Mouse (Mus musculus): ENCODE measurements around the gene Clec18a. TPM values are rescaled to one million over a fixed set of nuclear protein-coding genes. Genes with fewer than 3 reads are reported as not detected.
"Not testable (repeated sequence)": the region's sequence is repeated elsewhere in the genome, so short reads cannot be mapped to it uniquely, and the experiment has no call there.

Clec18a gene
- 0.97 and 1.4 TPM in 2 replicates for polyA plus RNA-seq (2015; fragmentation: Nextera tagmentation; extraction: Ambion mirVana)

DNA sequence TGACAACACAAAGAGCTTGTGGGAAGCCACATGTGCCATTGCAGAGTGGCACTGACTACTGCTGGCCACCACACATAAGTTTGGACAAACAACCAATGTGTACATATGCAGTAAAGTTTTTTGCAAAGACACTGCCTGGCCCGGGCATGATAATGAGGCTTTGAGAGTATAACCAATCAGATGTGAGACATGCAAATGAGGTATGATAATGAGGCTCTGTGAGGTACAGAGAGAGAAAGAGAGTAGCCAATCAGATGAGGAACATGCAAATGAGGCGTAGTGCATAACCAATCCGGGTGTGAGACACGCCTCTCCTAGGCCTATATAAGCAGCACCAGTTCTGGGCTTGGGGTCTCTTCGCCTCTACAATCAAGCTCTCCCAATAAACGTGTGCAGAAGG, at the start of gene Clec18a:
Gene Clec18a (minus strand): TSS at position 101 of the 400 bp plus-strand sequence.
- not testable (repeated sequence) for H3K9ac ChIP-seq; H3K4me3 ChIP-seq; H3K27ac ChIP-seq; H3K4me2 ChIP-seq; H3K36me3 ChIP-seq; H3K27me3 ChIP-seq; ATAC-seq (ENCODE audit: low FRiP score); H3K9me3 ChIP-seq
- H3K4me1 ChIP-seq (replicated peaks) = peaks cover 20% of the 10 kb centered on the region
- WGBS = 91% methylated on average over 6 of the region's 6 CpGs

- H3K4me2 ChIP-seq = no peak overlapping the region
- H3K27me3 ChIP-seq = no peaks in the 10 kb centered on the region
- H3K27ac ChIP-seq = no peak overlapping the region
- H3K4me1 ChIP-seq (replicated peaks) = no peaks in the 10 kb centered on the region
- H3K9ac ChIP-seq = no peak overlapping the region
- H3K9me3 ChIP-seq = no peaks in the 10 kb centered on the region
- no peak for ATAC-seq (ENCODE audit: low FRiP score)
- H3K36me3 ChIP-seq = peaks cover 90% of the 10 kb centered on the region
- no peak overlapping the region for H3K4me3 ChIP-seq
- 94% methylated on average over 2 of the region's 2 CpGs for WGBS
Observed at GRCm38 (mm10) chr8:111130756-111131155, 38.5 kb upstream of the Clec18a start.

DNA sequence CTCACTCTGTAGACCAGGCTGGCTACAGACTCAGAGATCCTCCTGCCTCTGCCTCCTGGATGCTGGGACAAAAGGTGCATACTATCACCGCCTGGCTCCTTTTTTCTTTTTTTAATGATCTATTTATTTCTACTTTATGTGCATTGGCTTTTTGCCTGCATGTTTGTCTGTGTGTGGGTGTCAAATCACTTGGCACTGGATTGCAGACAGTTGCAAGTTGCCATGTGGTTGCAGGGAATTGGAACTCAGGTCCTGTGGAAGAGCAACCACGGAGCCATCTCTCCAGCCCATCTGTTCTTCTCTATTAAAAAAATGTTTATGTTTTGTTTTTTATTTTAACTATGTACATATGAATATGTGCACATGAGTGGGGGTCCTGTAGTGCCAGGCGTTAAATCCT, 27.3 kb upstream of the Clec18a start:
- H3K27me3 ChIP-seq = no peaks in the 10 kb centered on the region
- no peak overlapping the region for H3K4me3 ChIP-seq
- 94% methylated on average over 3 of the region's 3 CpGs for WGBS
- no peak overlapping the region for H3K4me2 ChIP-seq
- H3K27ac ChIP-seq = no peak overlapping the region
- H3K9ac ChIP-seq = no peak overlapping the region
- peaks cover 96% of the 10 kb centered on the region for H3K36me3 ChIP-seq
- H3K4me1 ChIP-seq (replicated peaks) = no peaks in the 10 kb centered on the region
- H3K9me3 ChIP-seq = no peaks in the 10 kb centered on the region
- ATAC-seq (ENCODE audit: low FRiP score) = no peak

DNA sequence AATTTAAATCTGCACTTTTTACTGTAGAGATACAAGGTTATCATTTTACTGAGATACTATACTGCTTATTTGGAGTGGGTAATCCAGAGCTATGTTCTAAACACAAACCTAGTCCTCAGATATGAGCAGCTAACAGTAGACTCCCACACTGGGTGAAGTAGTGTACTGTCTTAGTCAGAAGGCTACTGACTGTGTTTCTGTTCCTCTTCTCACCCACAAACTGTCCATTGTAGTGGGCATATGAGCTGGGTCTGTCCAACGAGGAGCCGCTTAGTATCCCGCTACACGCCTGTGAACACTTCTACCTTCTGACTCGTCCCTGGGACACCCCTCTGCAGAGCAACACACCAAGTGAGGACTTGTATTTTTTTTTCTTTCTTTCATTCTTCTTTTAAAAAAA, 22.7 kb upstream of the Clec18a start:
- H3K9me3 ChIP-seq = no peaks in the 10 kb centered on the region
- no peak overlapping the region for H3K4me3 ChIP-seq
- no peak overlapping the region for H3K4me2 ChIP-seq
- ATAC-seq (ENCODE audit: low FRiP score) = no peak
- H3K27ac ChIP-seq = no peak overlapping the region
- no peak overlapping the region for H3K9ac ChIP-seq
- no peaks in the 10 kb centered on the region for H3K4me1 ChIP-seq (replicated peaks)
- no peaks in the 10 kb centered on the region for H3K27me3 ChIP-seq
- peaks cover 91% of the 10 kb centered on the region for H3K36me3 ChIP-seq
- 96% methylated on average over 5 of the region's 5 CpGs for WGBS

GRCm38 (mm10) chr8:111094719-111095302, 2.6 kb upstream of the Clec18a start:
- peak overlapping the region; percentile 61 for H3K4me3 ChIP-seq
- peak; percentile 78 for ATAC-seq (ENCODE audit: low FRiP score)
- peaks cover 20% of the 10 kb centered on the region for H3K4me1 ChIP-seq (replicated peaks)
- under 1% methylated on average over 56 of the region's 69 CpGs for WGBS
- peak overlapping the region; percentile 82 for H3K4me2 ChIP-seq
- not testable (repeated sequence) for H3K36me3 ChIP-seq, H3K9me3 ChIP-seq, H3K27me3 ChIP-seq
- H3K27ac ChIP-seq = peak overlapping the region; percentile 40; the same call in 1 of the 2 replicates
- H3K9ac ChIP-seq = peak overlapping the region; percentile 79

- Histone ChIP-seq H3K4me2 (peak within 1 kb of the TSS; percentile 82), H3K9ac (peak within 1 kb of the TSS; percentile 79), H3K27me3 (no peaks in the 10 kb centered on the region), H3K4me1 (replicated peaks) (peaks cover 20% of the 10 kb centered on the region), H3K27ac (peak within 1 kb of the TSS; percentile 84), H3K4me3 (peak within 1 kb of the TSS; percentile 61), H3K9me3 (no peaks in the 10 kb centered on the region), H3K36me3 (no peaks in the 10 kb centered on the region)
- 8% methylated on average over 49 of the region's 72 CpGs for WGBS
- ATAC-seq (ENCODE audit: low FRiP score) = peak; percentile 91
Observed at GRCm38 (mm10) chr8:111093865-111094718, 1.9 kb upstream of the Clec18a start, which contains the start of gene Pdpr. TSS of gene Pdpr (plus strand) at chr8:111094630.

- Histone ChIP-seq H3K4me1 (replicated peaks) (peaks cover 20% of the 10 kb centered on the region), H3K36me3 (no peaks in the 10 kb centered on the region), H3K4me3 (no peak overlapping the region), H3K4me2 (no peak overlapping the region), H3K9ac (no peak overlapping the region), H3K9me3 (no peaks in the 10 kb centered on the region), H3K27ac (no peak overlapping the region), H3K27me3 (no peaks in the 10 kb centered on the region)
- ATAC-seq (ENCODE audit: low FRiP score) = no peak
- WGBS = 85% methylated on average over 7 of the region's 7 CpGs
Observed at GRCm38 (mm10) chr8:111091706-111092105, 520 bp downstream of the Clec18a start.

GRCm38 (mm10) chr8:111090126-111090525, 2.1 kb downstream of the Clec18a start:
- Histone ChIP-seq H3K36me3 (no peaks in the 10 kb centered on the region), H3K4me3 (no peak overlapping the region), H3K9me3 (no peaks in the 10 kb centered on the region), H3K9ac (no peak overlapping the region), H3K27me3 (no peaks in the 10 kb centered on the region), H3K27ac (no peak overlapping the region), H3K4me1 (replicated peaks) (peaks cover 7% of the 10 kb centered on the region), H3K4me2 (no peak overlapping the region)
- no peak for ATAC-seq (ENCODE audit: low FRiP score)
- 0% methylated on average over 2 of the region's 2 CpGs for WGBS

- not testable (repeated sequence) for H3K4me2 ChIP-seq; H3K4me1 ChIP-seq (replicated peaks); ATAC-seq (ENCODE audit: low FRiP score); H3K27me3 ChIP-seq; H3K36me3 ChIP-seq; H3K9me3 ChIP-seq; H3K9ac ChIP-seq; H3K27ac ChIP-seq; H3K4me3 ChIP-seq
- WGBS = 93% methylated on average over 5 of the region's 5 CpGs
Observed at GRCm38 (mm10) chr8:111083936-111084335, 8.3 kb downstream of the Clec18a start.

GRCm38 (mm10) chr8:111081580-111082258, 10.5 kb downstream of the Clec18a start:
- H3K27ac ChIP-seq = no peak overlapping the region
- ATAC-seq (ENCODE audit: low FRiP score) = no peak
- H3K4me2 ChIP-seq = no peak overlapping the region; the same call in 1 of the 2 replicates
- no peaks in the 10 kb centered on the region for H3K36me3 ChIP-seq
- peak overlapping the region; percentile 35; the same call in 1 of the 2 replicates for H3K9ac ChIP-seq
- no peaks in the 10 kb centered on the region for H3K9me3 ChIP-seq
- H3K27me3 ChIP-seq = no peaks in the 10 kb centered on the region
- peaks cover 10% of the 10 kb centered on the region for H3K4me1 ChIP-seq (replicated peaks)
- H3K4me3 ChIP-seq = no peak overlapping the region
- 49% methylated on average over 12 of the region's 12 CpGs for WGBS

DNA sequence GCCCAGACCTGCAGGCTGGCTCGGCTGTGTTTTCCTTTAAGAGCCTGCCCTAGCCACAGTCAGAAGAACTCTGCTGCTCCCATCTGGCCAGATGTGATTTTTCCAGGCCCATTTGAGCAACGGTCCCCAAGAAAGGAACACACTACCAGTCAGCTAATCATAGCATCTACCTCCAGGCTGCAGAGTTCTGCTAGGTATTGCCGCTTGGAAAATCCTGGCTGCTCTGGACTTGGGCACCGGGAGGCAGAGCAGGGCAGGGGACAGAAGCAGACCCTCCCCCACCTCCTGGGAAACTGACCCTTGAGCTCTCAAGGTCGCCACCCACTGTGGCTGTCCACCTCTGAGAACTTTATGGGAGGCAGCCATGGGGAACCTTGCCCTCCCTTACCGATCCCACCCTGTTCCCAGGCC, 12.4 kb downstream of the Clec18a start:
- H3K9ac ChIP-seq = no peak overlapping the region
- no peak overlapping the region for H3K27ac ChIP-seq
- WGBS = 40% methylated on average over 6 of the region's 6 CpGs

DNA sequence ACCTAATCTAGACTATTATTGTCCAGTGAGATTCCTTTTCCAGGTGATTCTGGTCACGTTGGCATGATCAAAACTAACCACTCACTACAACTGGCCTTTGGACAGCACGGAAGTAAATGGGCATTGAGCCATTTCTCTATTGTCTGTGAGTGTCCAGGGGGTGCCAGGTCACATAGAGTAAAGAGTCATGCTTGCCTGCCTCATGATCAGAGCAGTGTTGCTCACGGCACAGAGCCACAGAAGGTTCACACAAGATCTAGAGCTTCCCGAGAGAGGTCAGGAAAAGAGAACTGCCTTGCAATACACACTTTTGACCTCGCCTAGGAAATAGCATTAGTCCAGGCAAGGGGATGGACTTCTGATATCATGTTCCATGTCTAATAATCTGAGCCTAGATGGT, 12.8 kb downstream of the Clec18a start:
- H3K27me3 ChIP-seq = no peaks in the 10 kb centered on the region
- H3K4me2 ChIP-seq = no peak overlapping the region
- H3K27ac ChIP-seq = no peak overlapping the region
- no peak overlapping the region for H3K4me3 ChIP-seq
- H3K9me3 ChIP-seq = no peaks in the 10 kb centered on the region
- ATAC-seq (ENCODE audit: low FRiP score) = no peak
- H3K9ac ChIP-seq = no peak overlapping the region
- no peaks in the 10 kb centered on the region for H3K36me3 ChIP-seq
- peaks cover 10% of the 10 kb centered on the region for H3K4me1 ChIP-seq (replicated peaks)
- WGBS = 63% methylated on average over 5 of the region's 5 CpGs

More for the DNA sequence above, 12.4 kb downstream of the Clec18a start:
- H3K4me2 ChIP-seq = no peak overlapping the region
- no peak overlapping the region for H3K4me3 ChIP-seq
- H3K27me3 ChIP-seq = no peaks in the 10 kb centered on the region
- H3K36me3 ChIP-seq = no peaks in the 10 kb centered on the region
- no peaks in the 10 kb centered on the region for H3K9me3 ChIP-seq
- ATAC-seq (ENCODE audit: low FRiP score) = no peak
- peaks cover 10% of the 10 kb centered on the region for H3K4me1 ChIP-seq (replicated peaks)
